Mouse (Mus musculus) gastrocnemius, adult 8-10 months (tissue): ENCODE measurements around the gene Fth1. TPM values are rescaled to one million over a fixed set of nuclear protein-coding genes. Genes with fewer than 3 reads are reported as not detected.
"Not testable (repeated sequence)": the region's sequence is repeated elsewhere in the genome, so short reads cannot be mapped to it uniquely, and the experiment has no call there.

Experiments used
- DNase-seq, 2 experiments: peaks; one replicate each; pipeline ENCODE4 v3.0.0; 2022; ENCODE audit warnings: low spot score in 2 of 2
- total RNA-seq, 4 experiments: library from RNA; stranded (reverse); gene quantifications; 2 replicates each; pipeline ENCODE4 v1.2.4; 2022

The Fth1 gene
- total RNA-seq, 4 experiments from 2014 or later: 1,901 to 2,305 (median 2,120) TPM

DNA sequence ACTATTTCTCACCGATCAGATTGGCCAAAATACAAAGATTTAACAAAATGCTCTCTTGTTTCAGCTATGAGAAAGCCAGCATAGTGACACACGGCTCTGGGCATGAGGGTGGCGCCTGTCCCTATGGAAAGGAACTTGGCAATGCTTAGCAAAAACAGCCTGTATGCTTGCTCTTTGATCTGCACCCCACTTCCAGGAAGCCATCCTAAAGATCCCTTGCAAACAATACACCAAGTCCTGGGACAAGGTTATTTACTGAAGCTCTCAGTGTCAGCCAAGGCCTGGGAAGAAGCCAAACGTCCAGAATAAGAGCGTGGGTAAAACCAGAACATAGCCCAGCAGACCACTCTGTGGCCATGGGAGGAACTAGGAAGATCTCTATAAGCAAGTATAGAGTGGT is 19.6 kb upstream of the Fth1 start:
- DNase-seq: no peak

DNA sequence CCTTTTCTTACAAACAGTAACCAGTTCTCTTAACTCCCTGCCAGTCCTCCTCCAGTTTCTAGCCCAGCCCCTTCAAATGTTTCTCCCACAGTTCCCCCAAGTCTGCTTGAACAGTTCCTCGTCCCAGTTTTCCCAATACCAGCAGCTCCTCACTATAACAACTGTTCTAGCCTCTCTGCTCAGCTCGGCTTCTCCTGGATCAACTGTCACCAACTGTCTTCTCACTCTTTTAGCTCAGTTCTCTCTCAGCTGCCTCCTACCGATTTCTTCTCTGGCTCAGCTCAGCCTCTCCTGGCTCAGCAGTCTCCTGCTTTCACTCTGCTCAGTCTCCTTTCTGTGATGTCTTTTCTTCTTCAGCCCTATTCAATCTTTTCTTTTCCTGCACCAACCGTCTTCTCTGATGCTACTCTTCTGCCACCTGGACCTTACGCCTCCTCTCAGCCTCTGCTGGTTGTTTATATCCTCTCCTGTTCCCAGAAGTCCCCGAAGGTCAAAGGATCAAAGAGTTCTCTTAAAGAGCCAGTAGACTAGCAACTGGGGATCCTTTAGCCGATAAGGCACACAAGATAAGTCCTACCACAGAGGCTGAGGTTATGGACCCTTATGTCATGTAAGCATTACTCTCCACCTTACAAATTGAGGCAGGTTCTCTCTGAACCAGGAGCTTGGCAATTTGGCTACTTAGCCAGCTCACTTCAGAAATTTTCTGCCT is 16.0 kb upstream of the Fth1 start:
- DNase-seq: no peak

GRCm38 (mm10) chr19:9966096-9966867 is 14.1 kb upstream of the Fth1 start:
- no peak for DNase-seq

- DNase-seq: no peak
Observed at GRCm38 (mm10) chr19:9968081-9968787, 12.2 kb upstream of the Fth1 start.

DNA sequence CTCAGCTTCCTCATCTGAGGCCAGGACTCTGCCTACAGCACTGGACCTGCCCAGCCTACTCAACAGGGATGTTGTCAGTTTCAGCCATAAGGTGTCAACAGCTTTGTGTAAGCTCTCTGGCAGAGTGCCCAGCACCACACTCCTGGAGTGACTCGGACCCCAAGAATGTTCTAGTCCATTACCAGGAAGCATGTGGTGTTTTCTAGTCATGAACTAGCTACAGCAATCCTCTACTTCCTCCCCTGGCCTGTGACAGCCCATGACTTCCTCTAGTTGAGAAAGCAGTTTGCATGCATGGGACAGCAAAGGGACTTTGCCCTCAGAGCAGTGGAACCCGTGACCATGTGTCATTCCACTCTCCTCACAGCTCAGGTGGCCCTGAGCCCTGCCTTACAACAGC is 5.5 kb upstream of the Fth1 start:
- DNase-seq: not testable (repeated sequence)

DNA sequence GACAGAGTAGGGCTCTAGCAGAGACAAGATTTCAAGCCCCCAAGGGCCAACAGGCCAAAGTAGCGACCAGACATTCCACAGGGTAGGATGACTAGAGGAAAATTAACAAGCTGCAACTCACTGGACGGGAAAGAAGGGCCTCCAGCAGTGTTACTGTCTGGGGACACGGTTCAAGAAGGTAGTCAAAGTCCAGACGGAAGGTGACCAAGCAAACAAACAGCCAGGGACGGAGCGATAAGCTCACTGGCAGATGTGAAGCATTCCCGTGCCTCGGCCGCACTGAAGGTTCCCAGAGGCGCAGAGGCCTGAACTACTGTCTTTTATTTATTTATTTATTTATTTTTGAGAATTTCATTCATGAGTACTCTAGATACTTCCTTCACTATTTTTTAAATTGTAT is 3.3 kb upstream of the Fth1 start:
- no peak for DNase-seq

- DNase-seq: peak; percentile 76
Observed at GRCm38 (mm10) chr19:9978431-9978951, 1.9 kb upstream of the Fth1 start.

DNA sequence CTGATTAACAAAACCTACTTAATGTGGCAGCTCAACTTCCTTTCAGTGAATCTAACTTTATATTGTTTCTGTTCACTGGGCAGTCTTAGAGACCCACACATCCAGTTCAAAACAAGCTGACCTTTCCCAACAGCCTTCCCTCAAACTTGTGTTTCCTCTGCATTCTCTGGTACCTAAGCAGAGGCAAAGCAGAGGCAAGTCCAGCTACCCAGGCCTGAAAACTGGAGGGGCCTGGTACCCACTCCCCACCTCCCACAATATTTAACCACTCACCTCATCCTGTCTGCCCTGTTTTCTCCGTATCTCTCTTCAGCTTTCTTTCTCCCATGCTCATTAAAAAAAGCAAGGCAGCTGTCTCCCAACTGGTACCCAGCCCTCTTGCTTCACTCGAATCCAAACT is 1.2 kb upstream of the Fth1 start:
- no peak for DNase-seq

GRCm38 (mm10) chr19:9981621-9982020 is 1.2 kb downstream of the Fth1 start:
- DNase-seq: no peak

- peak; percentile 92 to 96 for DNase-seq
Observed at GRCm38 (mm10) chr19:9982151-9982851, 1.9 kb downstream of the Fth1 start.

GRCm38 (mm10) chr19:9982852-9983542 is 2.6 kb downstream of the Fth1 start:
- peak; percentile 64 to 71 for DNase-seq

DNA sequence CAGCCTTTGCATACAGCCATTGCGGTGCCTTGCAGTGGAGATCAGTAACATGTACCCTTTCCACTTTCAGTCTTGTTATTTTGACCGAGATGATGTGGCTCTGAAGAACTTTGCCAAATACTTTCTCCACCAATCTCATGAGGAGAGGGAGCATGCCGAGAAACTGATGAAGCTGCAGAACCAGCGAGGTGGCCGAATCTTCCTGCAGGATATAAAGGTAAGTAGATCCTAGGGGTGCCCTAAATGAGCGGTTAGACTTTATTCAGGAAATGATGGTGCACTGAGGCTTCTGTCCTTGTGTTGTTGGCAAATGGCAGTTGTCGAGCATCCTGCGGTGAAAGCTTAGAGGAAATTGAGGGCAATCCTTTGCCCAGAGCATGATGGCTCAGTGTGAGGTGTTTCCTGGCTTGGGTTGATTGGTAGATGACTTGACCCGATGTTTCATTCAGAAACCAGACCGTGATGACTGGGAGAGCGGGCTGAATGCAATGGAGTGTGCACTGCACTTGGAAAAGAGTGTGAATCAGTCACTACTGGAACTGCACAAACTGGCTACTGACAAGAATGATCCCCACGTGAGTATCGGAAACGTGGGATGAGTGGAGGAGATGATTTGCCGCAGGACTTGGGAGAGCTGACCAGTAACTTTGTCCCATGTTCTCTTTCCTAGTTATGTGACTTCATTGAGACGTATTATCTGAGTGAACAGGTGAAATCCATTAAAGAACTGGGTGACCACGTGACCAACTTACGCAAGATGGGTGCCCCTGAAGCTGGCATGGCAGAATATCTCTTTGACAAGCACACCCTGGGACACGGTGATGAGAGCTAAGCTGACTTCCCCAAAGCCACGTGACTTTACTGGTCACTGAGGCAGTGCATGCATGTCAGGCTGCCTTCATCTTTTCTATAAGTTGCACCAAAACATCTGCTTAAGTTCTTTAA is 4.0 kb downstream of the Fth1 start:
- DNase-seq: no peak

- no peak for DNase-seq
Observed at GRCm38 (mm10) chr19:9985190-9985899, 4.9 kb downstream of the Fth1 start.

DNA sequence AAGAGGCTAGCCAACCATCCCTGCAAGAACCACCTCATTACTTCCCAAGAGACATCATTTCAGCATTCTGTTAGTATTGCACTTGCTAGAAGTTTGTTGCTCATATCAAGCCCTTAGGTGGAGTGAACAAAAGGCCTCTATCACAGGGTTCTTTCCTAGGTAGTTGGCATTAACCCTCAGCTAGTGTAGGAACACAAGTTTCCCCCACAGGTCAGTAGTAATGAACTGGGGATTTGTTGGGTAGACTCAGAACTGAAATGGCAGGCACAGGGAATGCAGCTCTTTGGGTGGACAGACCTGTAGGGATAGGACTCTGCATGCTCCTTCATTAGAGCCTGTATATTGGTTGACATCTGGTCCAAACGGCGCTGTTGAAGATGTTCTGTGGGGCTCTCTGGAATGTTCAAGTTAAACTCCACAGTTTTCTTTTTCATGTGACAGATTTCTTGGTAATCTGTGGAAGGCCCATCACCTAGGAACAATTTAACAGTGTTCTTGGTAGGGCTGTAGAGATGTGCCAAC is 5.6 kb downstream of the Fth1 start:
- DNase-seq: no peak

GRCm38 (mm10) chr19:9987192-9987591 is 6.8 kb downstream of the Fth1 start:
- DNase-seq: no peak

GRCm38 (mm10) chr19:9987593-9987992 is 7.2 kb downstream of the Fth1 start:
- no peak for DNase-seq

DNA sequence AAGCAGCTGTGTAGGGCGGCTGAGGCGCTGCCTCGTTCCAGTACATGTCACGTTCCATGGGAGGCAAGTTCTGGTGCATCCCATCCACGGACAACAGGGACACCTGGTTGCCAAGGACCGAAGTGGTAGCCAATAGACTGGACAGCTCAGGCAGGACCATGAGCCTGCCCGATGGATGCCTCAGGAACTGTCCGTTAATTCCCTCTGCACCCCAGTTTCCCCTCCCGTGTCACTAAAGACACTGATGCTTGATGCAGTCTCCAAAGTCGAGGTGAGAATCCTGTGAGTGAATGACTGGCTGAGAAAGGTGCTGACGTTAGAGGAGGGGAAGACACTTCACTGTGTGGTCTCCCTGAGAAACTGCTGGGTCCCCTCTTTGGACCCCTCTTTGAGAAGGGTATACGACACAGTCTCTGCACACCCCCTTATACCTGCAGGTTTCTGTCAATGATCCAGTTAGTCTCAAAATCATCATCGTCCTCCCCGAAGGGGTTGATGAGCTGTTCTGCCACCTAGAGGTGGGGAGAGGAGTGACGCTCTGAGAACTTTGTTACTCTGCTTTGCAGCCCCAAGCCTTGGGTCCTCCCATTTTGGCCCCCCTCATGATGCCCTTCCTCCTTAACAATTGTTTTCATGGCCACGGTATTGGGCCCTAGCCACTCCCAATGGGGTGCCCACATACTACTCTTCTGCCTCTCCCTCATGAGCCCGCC is 8.9 kb downstream of the Fth1 start:
- DNase-seq: no peak

GRCm38 (mm10) chr19:9989884-9990256 is 9.5 kb downstream of the Fth1 start:
- no peak for DNase-seq
